Mouse (Mus musculus): ENCODE measurements at regions not wholly inside any gene's neighbourhood (a gene's known extent, or its start where the extent isn't known, plus 50 kb on each side); places are given as distances from the start of the nearest gene placed in this dataset.

GRCm38 (mm10) chr6:127207308-127207707, 55.3 kb upstream of the Ccnd2 start:
- no peak for DNase-seq (ENCODE audit: low read depth, low spot score)

- DNase-seq (ENCODE audit: low read depth, low spot score), result peak; percentile 30
These were observed 61.4 kb upstream of the Ccnd2 start for GRCm38 (mm10) chr6:127213355-127213754.

GRCm38 (mm10) chr6:127215915-127216314, 63.9 kb upstream of the Ccnd2 start:
- DNase-seq (ENCODE audit: low read depth, low spot score), result no peak

- DNase-seq (ENCODE audit: low read depth, low spot score), result no peak
These were observed 66.8 kb upstream of the Ccnd2 start for GRCm38 (mm10) chr6:127218634-127219445.

- no peak for DNase-seq (ENCODE audit: low read depth, low spot score)
These were observed 67.4 kb upstream of the Ccnd2 start for GRCm38 (mm10) chr6:127219446-127219802.

- DNase-seq (ENCODE audit: low read depth, low spot score), result no peak
These were observed 74.4 kb upstream of the Ccnd2 start for GRCm38 (mm10) chr6:127226242-127226983.

GRCm38 (mm10) chr6:127236510-127237109, 84.6 kb upstream of the Ccnd2 start:
- peak; percentile 80 for DNase-seq (ENCODE audit: low read depth, low spot score)

- no peak for DNase-seq (ENCODE audit: low read depth, low spot score)
These were observed 85.2 kb upstream of the Ccnd2 start for GRCm38 (mm10) chr6:127237168-127237567.

- DNase-seq (ENCODE audit: low read depth, low spot score), result peak; percentile 81
These were observed 87.8 kb upstream of the Ccnd2 start for GRCm38 (mm10) chr6:127239529-127240471.

- peak; percentile 24 for DNase-seq (ENCODE audit: low read depth, low spot score)
These were observed 88.7 kb upstream of the Ccnd2 start for GRCm38 (mm10) chr6:127240472-127241375.

- DNase-seq (ENCODE audit: low read depth, low spot score), result no peak
These were observed 89.9 kb upstream of the Ccnd2 start for GRCm38 (mm10) chr6:127241693-127242425.

- DNase-seq (ENCODE audit: low read depth, low spot score), result no peak
These were observed 91.0 kb upstream of the Ccnd2 start for GRCm38 (mm10) chr6:127243032-127243431.

GRCm38 (mm10) chr6:127245814-127246440, 93.9 kb upstream of the Ccnd2 start:
- peak; percentile 81 for DNase-seq (ENCODE audit: low read depth, low spot score)

GRCm38 (mm10) chr6:127246730-127247129, 94.7 kb upstream of the Ccnd2 start:
- DNase-seq (ENCODE audit: low read depth, low spot score), result no peak

- no peak for DNase-seq (ENCODE audit: low read depth, low spot score)
These were observed 95.3 kb upstream of the Ccnd2 start for GRCm38 (mm10) chr6:127247343-127247742.

- no peak for DNase-seq (ENCODE audit: low read depth, low spot score)
These were observed 98.3 kb upstream of the Ccnd2 start for GRCm38 (mm10) chr6:127250181-127250873.

GRCm38 (mm10) chr6:127250874-127251670, 99.1 kb upstream of the Ccnd2 start:
- DNase-seq (ENCODE audit: low read depth, low spot score), result no peak

- no peak for DNase-seq (ENCODE audit: low read depth, low spot score)
These were observed 99.6 kb upstream of the Ccnd2 start for GRCm38 (mm10) chr6:127251671-127251985.
